Mouse (Mus musculus) left cerebral cortex, adult 18-20 months (tissue): Measurements from ENCODE around the gene Pex16. TPM values are rescaled to one million over a fixed set of nuclear protein-coding genes. Genes with fewer than 3 reads are reported as not detected.
"Not testable (repeated sequence)": the region's sequence is repeated elsewhere in the genome, so short reads cannot be mapped to it uniquely, and the experiment has no call there.

Experiments used
- DNase-seq, 2 experiments: peaks; one replicate each; pipeline ENCODE4 v3.0.0; 2021 to 2022; ENCODE audit warnings: low spot score in 2 of 2, mixed read lengths in 1 of 2
- total RNA-seq, 2 experiments: library from RNA; stranded (reverse); gene quantifications; 2 replicates each; pipeline ENCODE4 v1.2.3; 2021

Pex16 gene
- total RNA-seq, 2 experiments from 2014 or later: 27.3 to 29.1 TPM

DNA sequence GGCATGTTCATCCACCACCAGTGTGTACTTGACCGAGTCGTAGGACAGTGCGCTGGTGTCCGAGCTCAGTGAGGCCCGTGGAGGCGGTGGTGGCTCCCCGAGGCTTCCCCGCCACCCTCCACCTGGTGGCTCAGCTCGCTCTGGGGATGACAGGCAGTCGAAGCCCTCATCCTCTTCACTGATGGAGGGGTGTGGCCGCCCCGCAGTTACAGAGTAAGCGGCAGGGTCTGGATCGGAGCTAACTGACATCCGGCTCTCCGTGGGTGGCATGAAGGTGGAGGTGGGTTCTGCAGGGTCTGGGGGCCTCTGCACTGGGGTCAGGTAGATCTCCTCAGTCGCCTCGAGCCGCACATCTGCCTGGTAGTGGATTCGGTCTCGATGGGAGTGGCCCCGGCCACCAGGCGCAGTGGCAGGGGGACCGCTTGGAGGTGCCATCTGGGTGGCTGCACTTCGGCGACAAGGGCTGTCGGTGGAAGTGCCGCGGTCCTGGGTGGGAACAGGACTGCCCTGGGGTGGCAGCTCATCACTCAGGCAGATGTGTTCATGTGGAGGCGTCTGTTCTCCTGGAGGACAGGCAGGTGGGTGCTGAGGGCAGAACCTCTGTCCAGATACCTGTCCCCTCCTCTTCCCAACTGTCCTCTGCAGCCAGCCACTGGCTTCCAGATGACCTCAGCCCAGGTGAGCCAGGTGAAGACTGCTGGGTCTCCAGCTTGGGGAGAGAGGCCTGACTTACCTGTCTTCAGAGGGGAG, 12.5 kb downstream of the Pex16 start:
- DNase-seq: no peak

DNA sequence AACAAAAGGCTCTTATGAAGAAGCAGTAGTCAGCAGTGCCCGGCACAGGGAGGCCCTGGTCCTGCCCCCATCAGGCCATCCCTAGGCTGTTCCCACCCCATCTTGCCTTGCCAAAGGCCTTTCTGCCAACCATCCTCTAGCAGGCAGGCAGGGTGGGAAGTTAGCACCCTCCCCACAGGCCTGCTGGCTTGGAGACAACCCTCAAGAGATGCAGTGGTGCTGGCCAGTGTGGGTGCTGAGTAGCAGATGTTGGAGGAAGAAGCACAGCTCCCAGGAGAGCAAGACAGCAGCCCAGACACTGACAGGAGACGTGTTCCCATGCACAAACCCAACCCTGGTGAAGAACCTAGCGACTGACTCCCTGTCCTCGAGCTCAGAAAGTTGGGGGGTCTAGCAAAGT, 13.2 kb downstream of the Pex16 start:
- peak; percentile 67 to 79 for DNase-seq

DNA sequence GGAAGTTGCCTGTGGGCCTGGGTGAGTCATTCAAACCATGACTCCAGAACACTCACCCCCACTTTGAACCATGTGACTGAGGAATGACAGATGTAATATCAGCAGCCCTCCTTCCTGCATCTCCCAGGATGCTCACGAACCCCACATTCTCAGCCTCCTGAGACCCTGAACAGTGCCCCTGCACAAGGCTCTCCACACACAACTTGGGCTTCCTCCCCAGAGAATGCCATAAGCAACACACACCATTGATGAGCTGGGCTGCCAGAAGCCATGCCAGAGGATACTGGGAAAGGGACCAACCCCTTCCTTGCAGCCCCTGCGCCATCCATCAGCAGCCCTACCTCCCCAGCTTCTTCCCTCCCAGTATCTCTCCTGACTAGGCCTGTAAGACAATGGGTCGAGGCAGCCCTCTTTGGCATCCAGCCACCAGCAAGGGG, 13.6 kb downstream of the Pex16 start:
- DNase-seq: no peak

DNA sequence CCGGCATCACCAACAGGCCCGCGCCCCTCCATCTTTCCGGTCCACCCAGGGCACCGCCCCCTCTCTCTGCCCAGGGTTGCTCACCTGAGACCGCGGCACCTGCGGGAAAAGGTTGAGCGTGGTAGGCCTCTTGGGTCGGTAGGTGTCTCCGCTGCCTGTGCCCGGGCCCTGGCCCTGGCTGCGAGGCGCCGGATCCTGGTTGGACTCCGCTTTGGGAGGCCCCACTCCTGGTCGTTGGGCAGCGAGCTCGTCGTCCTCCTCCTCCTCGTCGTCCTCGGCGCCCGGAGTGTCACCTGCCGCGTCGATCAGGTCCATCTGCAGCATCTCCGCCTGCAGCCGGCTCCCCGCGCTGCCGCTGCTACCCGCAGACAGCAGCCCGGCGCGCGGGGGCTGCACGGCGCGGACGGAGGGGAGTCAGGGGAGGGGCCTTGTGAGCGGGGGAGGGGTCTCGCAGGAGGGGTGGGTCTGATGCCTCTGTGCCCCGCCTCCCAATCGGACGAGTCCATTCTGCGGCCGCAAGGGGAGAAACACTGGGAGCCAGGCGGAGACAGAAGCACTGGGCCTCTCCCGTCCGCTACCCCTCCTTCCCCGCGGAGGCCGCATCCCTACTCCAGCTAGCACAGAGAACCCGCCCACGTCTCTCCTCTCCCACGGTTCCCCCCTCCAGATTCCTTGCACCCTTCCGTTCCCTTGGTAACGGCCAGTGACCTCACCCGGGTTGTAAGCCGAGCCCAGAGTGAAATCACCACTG, 14.6 kb downstream of the Pex16 start:
- peak; percentile 90 to 93 for DNase-seq

DNA sequence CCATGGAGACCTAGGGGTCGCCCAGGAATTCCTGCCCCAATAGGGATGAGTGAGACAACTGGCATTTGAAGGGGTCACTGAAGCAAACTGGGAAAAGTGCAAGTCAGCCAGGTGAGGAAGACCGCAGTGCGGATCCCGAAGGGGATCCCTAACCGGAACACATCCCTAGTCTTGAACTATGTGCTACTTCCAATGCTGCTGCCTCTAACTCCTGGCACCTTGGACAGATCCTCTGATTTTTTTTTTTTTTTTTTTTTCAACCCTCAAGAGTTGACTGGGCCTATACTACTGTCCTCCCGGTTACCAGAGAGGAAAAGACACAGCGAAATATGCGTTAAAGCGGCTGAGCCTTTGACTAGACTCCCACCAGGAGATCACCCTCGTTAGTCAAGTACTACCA, 15.2 kb downstream of the Pex16 start:
- DNase-seq: no peak

DNA sequence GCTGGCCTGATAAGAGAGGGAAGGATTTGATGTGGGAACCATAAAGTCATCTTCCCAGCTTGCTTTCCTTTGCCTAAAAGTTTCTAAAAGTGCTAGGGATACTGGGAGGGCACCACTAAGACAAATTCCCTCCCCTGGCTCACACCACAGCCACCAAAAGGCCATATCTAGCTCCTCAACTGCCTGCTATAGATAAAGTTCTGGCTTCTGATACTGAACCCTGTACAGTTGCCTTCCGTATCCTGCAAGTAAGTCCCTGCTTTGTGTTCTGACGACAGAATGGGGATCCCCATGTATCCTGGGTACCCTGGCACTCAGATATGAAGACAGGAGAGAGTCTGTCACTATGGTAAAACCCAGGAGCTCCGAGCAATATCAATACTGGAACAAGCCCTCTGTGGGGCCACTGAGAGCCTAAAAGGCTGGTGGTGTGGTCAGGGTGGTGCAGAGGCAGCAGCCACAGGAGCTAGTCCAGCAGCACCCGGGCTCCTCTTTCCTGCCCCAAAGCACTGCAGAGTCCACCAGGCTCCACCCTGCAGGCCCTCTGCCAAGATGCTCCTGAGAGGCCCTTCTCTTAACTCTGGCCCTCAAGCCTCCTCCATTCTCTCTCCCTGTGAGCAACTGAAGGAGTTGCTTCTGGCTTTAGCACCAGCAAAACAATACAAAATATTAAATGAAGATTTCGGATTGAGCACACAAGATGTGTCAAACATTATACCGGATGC, 15.9 kb downstream of the Pex16 start:
- DNase-seq: no peak

DNA sequence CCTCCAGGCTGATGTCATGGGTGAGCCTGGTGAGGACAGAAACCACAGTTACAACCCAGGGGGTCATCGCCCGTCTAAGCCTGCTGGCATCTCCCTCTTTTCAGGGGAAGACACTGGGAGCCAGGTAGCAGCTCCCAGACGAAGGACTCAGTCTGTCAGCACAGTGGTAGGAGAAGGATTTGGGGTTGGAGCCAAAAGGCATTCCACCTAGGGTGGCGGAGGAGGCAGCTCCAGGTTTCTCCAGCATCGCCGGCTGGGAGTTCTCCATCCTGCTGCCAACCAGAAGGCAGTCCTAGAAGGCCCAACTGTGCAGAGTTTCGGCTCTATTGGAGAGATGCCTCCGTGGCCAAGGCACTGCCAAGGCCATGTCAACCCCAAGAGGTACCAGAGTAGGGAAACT, 16.6 kb downstream of the Pex16 start:
- DNase-seq: peak in 1 of 2 experiments; percentile 64

DNA sequence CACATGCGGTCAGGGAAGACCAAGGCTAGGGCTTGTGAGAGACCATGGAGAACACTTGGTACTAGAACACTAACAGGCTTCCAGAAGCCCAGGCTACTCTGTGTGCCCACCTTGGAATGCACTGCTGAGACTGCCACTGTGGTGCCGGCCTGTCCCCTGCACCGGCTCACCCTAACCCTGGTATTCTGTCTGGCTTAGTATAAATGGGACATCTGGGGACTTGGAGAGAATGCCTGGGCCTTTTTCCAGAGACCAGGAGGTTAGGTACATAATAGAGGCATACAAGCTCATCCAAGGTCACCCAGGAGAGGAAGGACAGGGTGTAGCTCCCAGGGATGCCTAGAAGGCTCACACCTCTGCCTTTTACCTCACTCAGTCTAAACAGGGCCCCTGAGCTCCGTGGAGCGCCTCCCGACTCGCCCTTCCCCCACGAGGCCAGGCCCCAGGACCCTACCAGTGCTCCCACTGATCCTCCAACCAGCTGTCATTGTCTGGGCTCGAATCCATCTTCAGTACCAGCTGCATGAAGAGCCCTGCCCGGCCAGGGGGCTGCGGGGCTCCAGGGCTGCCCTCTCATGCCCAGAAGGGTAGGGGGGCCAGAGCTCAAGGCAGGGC, 17.3 kb downstream of the Pex16 start:
- DNase-seq: no peak

DNA sequence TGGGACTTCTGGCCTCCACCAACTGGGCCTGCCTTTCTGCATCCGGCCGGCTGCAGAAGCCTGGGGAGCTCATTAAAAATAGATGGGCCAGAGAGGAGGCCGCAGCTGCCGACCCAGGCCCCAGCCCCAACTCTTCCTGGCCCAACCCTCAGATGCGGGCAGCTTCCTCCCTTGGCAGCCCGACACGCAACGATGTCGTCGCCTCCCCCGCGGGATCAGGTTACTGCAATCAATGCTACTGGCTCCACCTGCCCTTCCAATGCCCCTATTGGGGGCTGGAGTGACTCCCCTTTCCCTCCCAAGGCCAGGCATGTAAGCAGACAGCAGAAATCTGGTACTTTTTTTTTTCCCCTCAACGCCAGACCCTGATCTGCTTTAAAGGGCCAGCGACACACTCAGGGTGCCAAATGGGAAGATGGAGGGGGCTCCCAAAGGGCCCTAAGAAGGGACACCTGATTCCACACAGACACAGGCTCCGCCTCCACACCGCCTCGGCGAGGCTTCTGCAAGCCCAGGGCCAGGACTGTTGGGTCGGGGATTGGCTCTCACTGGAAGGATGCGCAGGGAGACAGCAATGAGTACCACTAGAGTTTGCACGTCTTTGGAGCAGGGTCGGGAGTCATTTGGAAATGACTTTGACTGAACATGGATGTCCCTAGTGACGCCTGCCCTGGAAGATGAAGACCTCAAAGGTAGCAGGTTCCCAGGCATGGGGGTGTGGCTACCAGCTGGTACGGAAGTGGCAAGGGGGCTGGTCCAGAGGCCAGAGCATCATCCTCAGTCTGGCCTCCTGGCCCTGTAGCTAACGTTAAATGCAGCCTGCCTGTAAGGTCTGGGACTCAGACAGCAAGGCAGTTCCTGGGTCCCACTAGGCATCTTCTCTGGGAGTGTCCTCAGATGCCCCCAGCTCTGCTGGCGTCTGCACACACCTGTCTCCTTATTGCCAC, 18.1 kb downstream of the Pex16 start:
- no peak for DNase-seq

DNA sequence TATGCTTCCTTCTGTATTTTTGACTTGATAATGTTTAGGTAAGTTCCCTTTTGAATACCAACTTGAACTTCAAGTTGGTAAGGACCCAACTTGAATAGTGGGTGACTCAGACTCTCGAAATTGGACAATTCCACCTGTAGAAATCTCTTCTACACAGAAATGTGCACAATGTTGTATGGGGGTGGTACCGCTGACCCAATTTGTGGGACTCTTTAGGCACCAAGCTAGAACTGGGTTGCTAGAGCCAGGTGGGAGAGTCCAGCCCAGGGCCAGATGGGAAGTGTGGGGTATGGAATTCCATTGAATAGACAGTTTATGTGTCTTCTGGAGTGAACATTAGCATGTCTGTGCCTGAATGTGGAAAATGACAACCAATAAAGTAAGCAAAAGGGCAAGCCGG, 21.1 kb downstream of the Pex16 start:
- no peak for DNase-seq

DNA sequence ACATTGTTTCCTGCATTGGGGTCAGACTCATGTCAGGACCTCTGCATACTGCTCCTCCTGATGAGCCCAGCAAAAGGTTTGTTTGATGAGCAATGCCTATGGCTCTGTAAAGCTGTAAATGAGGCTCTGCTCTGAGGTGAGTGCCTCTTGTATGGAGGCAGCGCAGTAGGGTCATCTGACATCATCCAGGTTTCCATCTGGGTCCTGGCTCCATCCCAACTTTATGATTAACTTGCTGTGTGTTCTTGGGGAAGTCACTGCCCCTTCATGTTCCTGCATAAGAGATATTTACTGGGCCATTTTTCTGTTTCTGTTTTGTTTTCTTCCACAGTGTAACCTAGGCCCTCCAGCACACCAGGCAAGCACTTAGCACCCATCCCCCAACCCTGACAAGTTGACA, 23.0 kb downstream of the Pex16 start:
- DNase-seq: no peak

DNA sequence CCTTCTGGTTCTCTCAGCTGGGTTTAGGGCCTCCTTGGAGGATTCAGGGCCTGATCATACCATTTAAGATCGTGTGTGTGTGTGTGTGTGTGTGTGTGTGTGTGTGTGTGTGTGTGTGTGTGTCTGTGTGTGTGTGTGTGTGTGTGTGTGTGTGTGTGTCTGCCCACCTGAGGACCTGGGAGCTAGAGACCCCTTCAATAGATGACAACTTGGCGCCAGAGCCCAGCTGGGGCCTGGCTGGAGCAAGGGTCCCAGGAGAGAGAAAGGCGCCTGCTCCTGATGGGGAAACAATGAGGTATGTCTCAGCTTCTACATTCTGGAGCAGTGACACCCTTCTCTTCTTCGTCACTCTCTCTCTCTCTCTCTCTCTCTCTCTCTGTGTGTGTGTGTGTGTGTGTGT, 25.4 kb downstream of the Pex16 start:
- DNase-seq: not testable (repeated sequence)

DNA sequence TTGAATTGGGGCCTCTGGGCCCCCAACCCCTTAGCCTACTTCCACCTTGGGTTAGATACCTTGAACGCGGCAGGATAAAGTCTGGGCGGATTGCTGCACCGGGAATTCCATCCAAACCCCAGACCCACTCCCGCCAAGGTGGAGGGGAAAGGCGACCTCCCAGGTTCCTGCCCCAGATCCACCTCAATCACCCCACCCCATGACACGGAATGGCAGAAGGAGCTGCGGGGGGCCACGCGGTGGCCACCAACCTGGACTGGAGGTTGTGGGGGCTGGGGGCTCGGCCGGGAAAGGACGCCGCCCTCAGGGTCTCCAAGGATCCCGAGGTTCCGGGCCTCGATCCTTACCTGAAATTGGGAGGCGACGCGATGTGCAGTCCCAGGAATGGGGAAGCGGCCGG, 26.2 kb downstream of the Pex16 start:
- DNase-seq: no peak

DNA sequence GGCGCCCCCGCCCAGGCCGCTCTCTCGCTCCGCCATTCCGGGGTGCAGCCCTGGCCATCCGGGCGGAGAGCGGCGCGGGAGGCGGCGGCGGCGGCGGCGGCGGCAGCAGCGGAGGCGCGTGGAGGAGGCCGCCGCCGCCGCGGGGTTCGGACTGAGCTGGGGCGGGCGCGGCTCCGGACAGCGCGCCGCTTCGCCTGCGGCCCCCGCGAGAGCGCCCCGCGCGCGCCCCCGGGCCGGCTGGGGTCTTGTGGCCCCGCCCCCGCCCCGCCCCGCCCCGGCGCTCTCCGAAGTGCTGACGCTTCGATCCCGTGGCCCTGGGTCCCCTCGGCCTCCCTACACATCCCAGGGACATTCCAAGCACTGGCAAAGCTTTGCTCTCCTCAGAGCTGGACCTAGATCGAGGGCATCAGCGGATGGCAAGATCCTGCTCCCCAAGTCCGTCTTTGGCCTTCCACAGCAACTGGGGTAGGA, 26.6 kb downstream of the Pex16 start, which contains the start of gene Mapk8ip1:
Gene Mapk8ip1, minus strand, starts transcription at position 173 of the 471 bp plus-strand sequence.
- DNase-seq: no peak

DNA sequence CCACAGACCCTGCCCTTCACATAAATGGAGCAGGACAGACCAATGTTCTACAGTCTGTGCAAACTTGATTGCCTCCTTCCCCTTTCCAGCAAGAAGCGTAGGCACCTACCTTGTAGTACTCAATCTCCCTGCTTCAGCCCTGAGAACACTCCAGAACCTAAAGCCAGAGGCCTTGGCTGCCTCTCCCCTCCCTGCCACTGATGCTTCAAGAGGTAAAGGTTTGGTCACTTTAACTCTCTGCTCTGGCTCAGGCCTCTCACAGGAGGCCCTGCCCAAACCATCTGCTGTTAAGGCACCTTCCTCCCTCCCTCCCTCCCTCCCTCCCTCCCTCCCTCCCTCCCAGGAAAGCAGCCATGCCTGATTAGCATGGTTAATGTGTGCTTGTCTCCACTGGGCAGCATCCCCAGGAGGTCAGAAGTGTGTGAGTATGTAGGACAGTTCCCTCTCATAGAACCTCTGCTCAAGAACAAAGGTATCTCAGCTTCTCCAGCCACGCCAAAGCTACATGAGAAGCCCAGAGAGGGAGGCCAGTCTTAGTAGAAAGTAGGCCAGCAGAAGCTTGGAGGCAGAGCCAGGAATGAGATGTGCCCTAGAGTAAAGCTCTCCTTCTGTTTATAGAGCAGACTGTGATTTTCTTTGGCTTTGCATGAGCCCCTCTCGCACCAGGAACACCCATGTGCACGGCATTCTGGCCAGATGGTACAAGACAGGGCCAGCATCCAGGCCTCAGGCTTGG, 28.3 kb downstream of the Pex16 start:
- no peak for DNase-seq

DNA sequence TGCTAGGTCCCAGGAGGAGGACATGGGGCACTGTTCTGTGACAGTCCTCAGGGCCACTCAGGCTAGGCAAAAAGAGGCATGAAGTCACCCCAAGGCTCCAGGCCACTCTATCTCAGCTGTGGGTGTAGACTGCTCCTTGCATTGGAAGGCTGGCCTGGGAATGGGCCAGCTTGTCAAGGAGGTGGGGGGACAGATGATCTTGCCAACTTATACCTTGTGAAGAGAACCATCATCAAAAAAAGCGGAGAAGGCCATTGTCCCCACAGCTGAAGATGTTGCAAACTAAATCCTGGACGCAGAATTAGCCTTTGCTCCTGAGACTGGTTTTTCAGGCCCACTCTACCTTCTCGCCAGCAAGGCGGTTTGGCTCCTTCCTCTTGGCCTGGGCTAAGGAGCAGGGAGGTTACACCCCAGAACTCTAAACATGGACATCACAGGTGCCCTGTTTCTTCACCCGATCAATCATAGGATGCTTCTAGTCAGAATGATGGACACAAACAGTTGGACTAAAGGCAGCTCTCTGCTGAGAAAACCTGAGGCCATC, 29.4 kb downstream of the Pex16 start:
- DNase-seq: no peak

DNA sequence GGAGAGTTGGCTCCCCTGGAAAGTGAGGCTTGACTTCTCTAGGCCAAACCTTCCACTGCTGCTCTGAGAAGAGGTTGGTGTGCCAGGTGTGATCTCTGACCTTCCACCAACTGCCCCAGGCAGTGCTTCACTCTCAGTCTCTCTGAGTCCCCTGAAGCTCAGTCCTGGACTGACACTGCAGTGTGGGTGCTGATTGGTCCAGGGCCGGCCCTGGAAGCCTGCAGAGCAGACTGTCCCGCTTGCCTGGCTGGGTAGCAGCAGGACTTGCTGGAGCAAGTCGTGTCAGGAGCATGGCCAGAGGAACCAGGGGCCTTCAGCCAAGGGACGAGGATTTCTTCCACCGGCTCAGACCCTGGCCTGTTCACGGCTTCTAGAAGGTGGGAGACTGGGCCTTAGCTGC, 30.3 kb downstream of the Pex16 start:
- DNase-seq: no peak

DNA sequence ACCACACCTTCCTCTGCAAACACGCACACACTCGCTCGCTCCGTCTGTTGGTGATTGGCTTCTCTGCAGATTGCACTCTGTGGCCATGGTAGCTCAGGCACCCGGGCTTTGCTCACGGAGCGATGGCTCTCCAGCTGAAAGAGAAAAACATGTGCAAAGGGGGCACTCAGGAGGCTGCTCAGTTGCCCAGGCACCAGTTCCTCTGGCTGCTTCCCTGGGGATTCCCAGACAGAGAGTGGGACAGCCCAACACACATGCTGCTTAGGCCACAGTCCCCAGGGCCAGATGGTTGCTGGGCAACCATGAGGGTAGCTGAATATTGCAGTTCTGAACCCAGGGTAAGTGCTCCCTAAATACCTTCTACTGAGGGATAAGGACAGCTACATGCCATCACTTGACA, 31.2 kb downstream of the Pex16 start:
- DNase-seq: no peak
